Mouse (Mus musculus) ES-Bruce4 (cell line): ENCODE measurements around the gene Herc4.

ENCODE experiments used
- CTCF ChIP-seq: IDR thresholded peaks from one replicate; pipeline ENCODE4 v1.8.1; 2011; ENCODE audit warnings: low read depth, low read length
- EP300 ChIP-seq: IDR thresholded peaks from 2 replicates; pipeline ENCODE4 v1.6.1; 2011; ENCODE audit warnings: low read depth, low read length; ENCODE audit not compliant: insufficient read depth
- POLR2A ChIP-seq: IDR thresholded peaks from one replicate; pipeline ENCODE4 v1.8.1; 2011; ENCODE audit warnings: low read length; ENCODE audit not compliant: insufficient read depth

- TF ChIP-seq EP300 (no peak), POLR2A (no peak), CTCF (no peak)
These were observed 28.8 kb downstream of the Herc4 start for GRCm38 (mm10) chr10:63272401-63272800.
